ENCODE assay signal across 16 mouse cellular contexts in the genomic region with DNA sequence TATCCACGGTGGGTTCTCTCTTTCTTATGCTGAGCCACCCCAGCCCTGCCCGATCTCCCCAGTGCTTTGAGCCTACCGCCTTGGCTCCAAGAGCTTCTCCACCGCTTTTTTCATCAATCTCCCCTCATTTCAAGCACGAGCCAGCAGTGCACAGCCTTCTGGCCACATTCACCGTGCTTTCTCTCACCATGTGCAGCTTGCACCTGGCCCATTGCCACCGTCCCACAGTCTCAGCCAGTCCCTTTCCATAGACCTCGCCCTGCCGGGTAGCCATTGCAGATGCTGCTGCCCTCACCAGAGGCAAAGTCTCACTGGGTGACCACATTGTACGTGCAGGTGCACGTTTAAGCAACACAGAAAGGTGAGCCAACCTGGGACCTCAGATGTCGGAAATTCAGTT. TPM values are rescaled to one million over a fixed set of nuclear protein-coding genes. Genes with fewer than 3 reads are reported as not detected.
DNase-seq lines count a peak whose midpoint lies in the region; ATAC-seq lines count a peak whose summit lies in the region.
"Had no signal": no experiment of that assay in that cellular context is flagged by ENCODE, and none has a peak within 500 bp of the region (broad histone marks: within the 10 kb centered on the region; RNA-seq: fewer than 3 reads in every experiment).

No protein-coding gene starts in this region.

- H3K4me1 ChIP-seq in kidney, embryonic 14.5 days (ENCODE audit: control insufficient read depth, insufficient read depth, low read length) = no peaks in the 10 kb centered on the region
- H3K4me1 ChIP-seq: hindbrain, embryonic 12.5 days; kidney, embryonic 15.5 days; liver, embryonic 13.5 days; midbrain, embryonic 13.5 days; neural tube, embryonic 12.5 days had no signal

- no peaks in the 10 kb centered on the region for H3K9me3 ChIP-seq in kidney, embryonic 14.5 days (ENCODE audit: control insufficient read depth, low read length)
- H3K9me3 ChIP-seq: hindbrain, embryonic 12.5 days; kidney, embryonic 15.5 days; liver, embryonic 13.5 days; midbrain, embryonic 13.5 days; neural tube, embryonic 12.5 days had no signal

- H3K27ac ChIP-seq in kidney, embryonic 14.5 days (ENCODE audit: low read depth, low read length) = no peak overlapping the region
- H3K27ac ChIP-seq: hindbrain, embryonic 12.5 days; kidney, embryonic 15.5 days; liver, embryonic 13.5 days; midbrain, embryonic 13.5 days; neural tube, embryonic 12.5 days had no signal

- no peak overlapping the region for H3K4me2 ChIP-seq in kidney, embryonic 14.5 days (replicated peaks; ENCODE audit: low read depth, low read length)
- H3K4me2 ChIP-seq: hindbrain, embryonic 12.5 days; kidney, embryonic 15.5 days; liver, embryonic 13.5 days; midbrain, embryonic 13.5 days; neural tube, embryonic 12.5 days had no signal

- DNase-seq in cerebellum, adult 11 months = peak; percentile 66
- DNase-seq in kidney, postnatal 10 days = peak; percentile 16
- peak; percentile 67 for DNase-seq in right cerebral cortex, postnatal 4 days
- DNase-seq in right cerebral cortex, postnatal 36 days (ENCODE audit: low spot score in 2 of 2) = no peak
- DNase-seq in frontal cortex, postnatal 36 days (ENCODE audit: low spot score in 2 of 2) = no peak
- DNase-seq in adrenal gland, adult (ENCODE audit: inconsistent age in 2 of 2, low spot score in 1 of 2) = no peak
- DNase-seq: adrenal gland, postnatal 25 days; embryo, embryonic 11 days; liver, embryonic 13.5 days; right cerebral cortex, postnatal 25 days had no signal

- no peaks in the 10 kb centered on the region for H3K27me3 ChIP-seq in kidney, embryonic 14.5 days (ENCODE audit: control insufficient read depth, insufficient read depth, low read length)
- H3K27me3 ChIP-seq: hindbrain, embryonic 12.5 days; kidney, embryonic 15.5 days; liver, embryonic 13.5 days; midbrain, embryonic 13.5 days; neural tube, embryonic 12.5 days had no signal

- H3K36me3 ChIP-seq in kidney, embryonic 14.5 days (ENCODE audit: control insufficient read depth, insufficient read depth, low read length) = peaks cover 50% of the 10 kb centered on the region

- H3K4me3 ChIP-seq in kidney, embryonic 14.5 days (ENCODE audit: low read length) = no peak overlapping the region
- H3K4me3 ChIP-seq: hindbrain, embryonic 12.5 days; kidney, embryonic 15.5 days; liver, embryonic 13.5 days; midbrain, embryonic 13.5 days; neural tube, embryonic 12.5 days had no signal

- WGBS in kidney, embryonic 14.5 days = 91% methylated on average over 12 of the region's 12 CpGs

- ATAC-seq in cerebellum, adult (ENCODE audit: insufficient number of reproducible peaks, low FRiP score, low TSS enrichment) = no peak
- ATAC-seq in kidney, embryonic 14.5 days (ENCODE audit: low FRiP score, low TSS enrichment) = no peak
- ATAC-seq: midbrain, embryonic 13.5 days had no signal

- no peak overlapping the region for H3K9ac ChIP-seq in kidney, embryonic 14.5 days (ENCODE audit: low read depth, low read length)
- H3K9ac ChIP-seq: hindbrain, embryonic 12.5 days; kidney, embryonic 15.5 days; liver, embryonic 13.5 days; midbrain, embryonic 13.5 days; neural tube, embryonic 12.5 days had no signal

RNA-seq across cellular contexts. Expression of a gene that starts 14.1 kb away (rescaled TPM):
- polyA plus RNA-seq in kidney, embryonic 14.5 days (2014; fragmentation: Nextera tagmentation; extraction: Ambion mirVana) = 29.2 and 38.8 TPM in 2 replicates

RNA-seq across cellular contexts. Expression of a gene that starts 46.4 kb away (rescaled TPM):
- polyA plus RNA-seq in kidney, embryonic 14.5 days (2014; fragmentation: Nextera tagmentation; extraction: Ambion mirVana) = 7.0 and 11.5 TPM in 2 replicates

RNA-seq across cellular contexts. Expression of a gene that starts 52.7 kb away (rescaled TPM):
- polyA plus RNA-seq in kidney, embryonic 14.5 days (2014; fragmentation: Nextera tagmentation; extraction: Ambion mirVana) = 40.7 and 45.1 TPM in 2 replicates

RNA-seq across cellular contexts. Expression of a gene that starts 54.8 kb away (rescaled TPM):
- 0.16 TPM in 1 of 2 replicates, not detected in the other for polyA plus RNA-seq in kidney, embryonic 14.5 days (2014; fragmentation: Nextera tagmentation; extraction: Ambion mirVana)
- polyA plus RNA-seq: midbrain, embryonic 13.5 days had no signal

RNA-seq across cellular contexts. Expression of a gene that starts 59.0 kb away (rescaled TPM):
- polyA plus RNA-seq in kidney, embryonic 14.5 days (2014; fragmentation: Nextera tagmentation; extraction: Ambion mirVana) = 42.0 and 44.9 TPM in 2 replicates

Comparison
In these comparisons a context has a peak if more than half of its experiments do, and no peak if none do; other contexts are left out.
1. DNase-seq: peak in cerebellum, adult 11 months (single experiment), kidney, postnatal 10 days (single experiment) and right cerebral cortex, postnatal 4 days (single experiment); none in right cerebral cortex, postnatal 36 days (0 of 2), frontal cortex, postnatal 36 days (0 of 2) and adrenal gland, adult (0 of 2).